Comparison of ENCODE assay signal across 9 mouse cellular contexts in genomic region chr13:69488565-69489255, GRCm38 (mm10). TPM values are rescaled to one million over a fixed set of nuclear protein-coding genes. Genes with fewer than 3 reads are reported as not detected.
A peak's percentile ranks its signal among the peaks of the same experiment; 100 is the strongest.
DNase-seq lines count a peak whose midpoint lies in the region; ATAC-seq lines count a peak whose summit lies in the region.
"Had no signal": no experiment of that assay in that cellular context is flagged by ENCODE, and none has a peak within 500 bp of the region (broad histone marks: within the 10 kb centered on the region; RNA-seq: fewer than 3 reads in every experiment).

No protein-coding gene starts in this region.

- no peak overlapping the region for H3K4me3 ChIP-seq in hindbrain, embryonic 12.5 days
- no peak overlapping the region for H3K4me3 ChIP-seq in hindbrain, embryonic 10.5 days
- no peak overlapping the region for H3K4me3 ChIP-seq in liver, embryonic 12.5 days
- no peak overlapping the region for H3K4me3 ChIP-seq in stomach, embryonic 16.5 days (replicated peaks; ENCODE audit: low read length)
- H3K4me3 ChIP-seq: megakaryocyte, embryonic 14.5 days had no signal

- WGBS in hindbrain, embryonic 12.5 days, result 33% methylated on average over 13 of the region's 13 CpGs
- WGBS in hindbrain, embryonic 10.5 days, result 41% methylated on average over 13 of the region's 13 CpGs
- WGBS in liver, embryonic 12.5 days (ENCODE audit: insufficient replicate concordance), result 28% methylated on average over 13 of the region's 13 CpGs
- WGBS in stomach, embryonic 16.5 days, result 28% methylated on average over 13 of the region's 13 CpGs

- H3K9ac ChIP-seq in hindbrain, embryonic 12.5 days, result no peak overlapping the region
- H3K9ac ChIP-seq in liver, embryonic 12.5 days, result no peak overlapping the region
- no peak overlapping the region for H3K9ac ChIP-seq in stomach, embryonic 16.5 days (ENCODE audit: low read length)

- H3K27ac ChIP-seq in hindbrain, embryonic 12.5 days, result no peak overlapping the region
- H3K27ac ChIP-seq in hindbrain, embryonic 10.5 days, result no peak overlapping the region
- H3K27ac ChIP-seq in liver, embryonic 12.5 days, result no peak overlapping the region
- H3K27ac ChIP-seq in stomach, embryonic 16.5 days (ENCODE audit: low read length), result no peak overlapping the region

- H3K36me3 ChIP-seq in hindbrain, embryonic 12.5 days, result no peaks in the 10 kb centered on the region
- no peaks in the 10 kb centered on the region for H3K36me3 ChIP-seq in hindbrain, embryonic 10.5 days
- no peaks in the 10 kb centered on the region for H3K36me3 ChIP-seq in liver, embryonic 12.5 days
- H3K36me3 ChIP-seq in stomach, embryonic 16.5 days (ENCODE audit: control insufficient read depth, insufficient read depth, low read length), result no peaks in the 10 kb centered on the region

- DNase-seq in hindbrain, embryonic 10.5 days (ENCODE audit: low spot score), result no peak
- peak; percentile 57 for DNase-seq in urinary bladder, postnatal 14 days (ENCODE audit: low spot score)
- no peak for DNase-seq in urinary bladder, adult 2 months (ENCODE audit: low spot score)
- DNase-seq in thymus, postnatal 10 days (ENCODE audit: low spot score in 2 of 2), result no peak
- DNase-seq in frontal cortex, adult 2 months (ENCODE audit: extremely low spot score in 1 of 2, low spot score in 1 of 2), result no peak

- H3K9me3 ChIP-seq in hindbrain, embryonic 12.5 days (replicated peaks), result no peaks in the 10 kb centered on the region
- H3K9me3 ChIP-seq in hindbrain, embryonic 10.5 days, result no peaks in the 10 kb centered on the region
- no peaks in the 10 kb centered on the region for H3K9me3 ChIP-seq in liver, embryonic 12.5 days (replicated peaks)
- no peaks in the 10 kb centered on the region for H3K9me3 ChIP-seq in stomach, embryonic 16.5 days (replicated peaks; ENCODE audit: control insufficient read depth, low read length)
- H3K9me3 ChIP-seq: megakaryocyte, embryonic 14.5 days had no signal

- peaks cover 41% of the 10 kb centered on the region for H3K27me3 ChIP-seq in hindbrain, embryonic 12.5 days
- H3K27me3 ChIP-seq in hindbrain, embryonic 10.5 days (ENCODE audit: insufficient read depth, poor library complexity, severe bottlenecking), result peaks cover 58% of the 10 kb centered on the region
- H3K27me3 ChIP-seq in liver, embryonic 12.5 days (replicated peaks), result peaks cover 63% of the 10 kb centered on the region
- H3K27me3 ChIP-seq in stomach, embryonic 16.5 days (ENCODE audit: control insufficient read depth, insufficient read depth, low read length), result peaks cover 3% of the 10 kb centered on the region

- peaks cover 13% of the 10 kb centered on the region for H3K4me1 ChIP-seq in hindbrain, embryonic 12.5 days
- peaks cover 25% of the 10 kb centered on the region for H3K4me1 ChIP-seq in hindbrain, embryonic 10.5 days (replicated peaks)
- H3K4me1 ChIP-seq in liver, embryonic 12.5 days, result peaks cover 5% of the 10 kb centered on the region; the same call in 1 of the 2 replicates
- H3K4me1 ChIP-seq in stomach, embryonic 16.5 days (ENCODE audit: control insufficient read depth, insufficient read depth, low read length), result peaks cover 6% of the 10 kb centered on the region

- no peak for ATAC-seq in hindbrain, embryonic 12.5 days (ENCODE audit: low FRiP score)
- ATAC-seq in liver, embryonic 12.5 days, result no peak
- ATAC-seq in stomach, embryonic 16.5 days (ENCODE audit: insufficient read depth, low FRiP score), result no peak; the same call in 1 of the 2 replicates

- peak overlapping the region; percentile 56 for H3K4me2 ChIP-seq in hindbrain, embryonic 12.5 days (replicated peaks)
- H3K4me2 ChIP-seq in liver, embryonic 12.5 days, result 0 out of 2 replicates have a peak overlapping the region, but pooled peaks have one; percentile 44
- H3K4me2 ChIP-seq in stomach, embryonic 16.5 days (ENCODE audit: low read depth, low read length), result 0 out of 2 replicates have a peak overlapping the region, but pooled peaks have one; percentile 52

RNA-seq across cellular contexts. Expression of gene Nsun2, which starts 44.8 kb away (rescaled TPM):
- polyA plus RNA-seq in hindbrain, embryonic 12.5 days (2016; fragmentation: Nextera tagmentation; extraction: Ambion mirVana), result 91.8 and 98.4 TPM in 2 replicates
- polyA plus RNA-seq in hindbrain, embryonic 10.5 days (2016; fragmentation: Nextera tagmentation; extraction: Ambion mirVana), result 98.7 and 141 TPM in 2 replicates
- polyA plus RNA-seq in urinary bladder, adult 2 months (2012; rRNA removed), result 59.3 and 67.8 TPM in 2 replicates
- 184 and 189 TPM in 2 replicates for polyA plus RNA-seq in liver, embryonic 12.5 days (2016; fragmentation: Nextera tagmentation; extraction: Ambion mirVana)
- 108 and 114 TPM in 2 replicates for polyA plus RNA-seq in stomach, embryonic 16.5 days (2015; fragmentation: Nextera tagmentation; extraction: Ambion mirVana)
- 54.1 and 64.6 TPM in 2 replicates for polyA plus RNA-seq in frontal cortex, adult 2 months (2012; rRNA removed)

RNA-seq across cellular contexts. Expression of gene Tent4a, which starts 45.7 kb away (rescaled TPM):
- 5.9 and 8.4 TPM in 2 replicates for polyA plus RNA-seq in hindbrain, embryonic 12.5 days (2016; fragmentation: Nextera tagmentation; extraction: Ambion mirVana)
- polyA plus RNA-seq in hindbrain, embryonic 10.5 days (2016; fragmentation: Nextera tagmentation; extraction: Ambion mirVana), result 4.8 TPM in 2 replicates
- polyA plus RNA-seq in urinary bladder, adult 2 months (2012; rRNA removed), result 13.9 and 15.5 TPM in 2 replicates
- 2.9 and 3.0 TPM in 2 replicates for polyA plus RNA-seq in liver, embryonic 12.5 days (2016; fragmentation: Nextera tagmentation; extraction: Ambion mirVana)
- 4.3 and 4.8 TPM in 2 replicates for polyA plus RNA-seq in stomach, embryonic 16.5 days (2015; fragmentation: Nextera tagmentation; extraction: Ambion mirVana)
- polyA plus RNA-seq in frontal cortex, adult 2 months (2012; rRNA removed), result 24.7 and 25.7 TPM in 2 replicates
